Mouse (Mus musculus): ENCODE results near the gene Acan. TPM values are rescaled to one million over a fixed set of nuclear protein-coding genes. Genes with fewer than 3 reads are reported as not detected.

Gene Acan
- polyA plus RNA-seq, 1 experiment from 2014 or later, result 0.09 TPM

GRCm38 (mm10) chr7:79147931-79148653 is 94.8 kb downstream of the Acan start:
- Histone ChIP-seq H3K36me3 (ENCODE audit: control insufficient read depth, insufficient read depth, low read length) (no peaks in the 10 kb centered on the region), H3K9me3 (ENCODE audit: control insufficient read depth, low read length) (no peaks in the 10 kb centered on the region), H3K4me1 (ENCODE audit: control insufficient read depth, insufficient read depth, low read length) (0 out of 2 replicates have a peak, but pooled peaks cover 10% of the 10 kb centered on the region), H3K4me2 (ENCODE audit: low read length) (peak overlapping the region; percentile 82), H3K27me3 (ENCODE audit: control insufficient read depth, insufficient read depth, low read length) (no peaks in the 10 kb centered on the region), H3K9ac (replicated peaks; ENCODE audit: low read length) (no peak overlapping the region; the same call in 1 of the 2 replicates), H3K27ac (replicated peaks; ENCODE audit: low read depth, low read length) (no peak overlapping the region), H3K4me3 (replicated peaks; ENCODE audit: low read depth, low read length) (peak overlapping the region; percentile 47)
- ATAC-seq (ENCODE audit: low FRiP score, low TSS enrichment), result no peak
- 2% methylated on average over 20 of the region's 20 CpGs for WGBS
- peak; percentile 36 for DNase-seq

- Histone ChIP-seq H3K27ac (replicated peaks; ENCODE audit: low read depth, low read length) (no peak within 1 kb of the TSS), H3K4me3 (replicated peaks; ENCODE audit: low read depth, low read length) (peak within 1 kb of the TSS; percentile 47), H3K36me3 (ENCODE audit: control insufficient read depth, insufficient read depth, low read length) (no peaks in the 10 kb centered on the region), H3K27me3 (ENCODE audit: control insufficient read depth, insufficient read depth, low read length) (no peaks in the 10 kb centered on the region), H3K4me1 (ENCODE audit: control insufficient read depth, insufficient read depth, low read length) (0 out of 2 replicates have a peak, but pooled peaks cover 10% of the 10 kb centered on the region), H3K9ac (replicated peaks; ENCODE audit: low read length) (peak within 1 kb of the TSS; percentile 51), H3K9me3 (ENCODE audit: control insufficient read depth, low read length) (no peaks in the 10 kb centered on the region), H3K4me2 (ENCODE audit: low read length) (peak within 1 kb of the TSS; percentile 82)
- ATAC-seq (ENCODE audit: low FRiP score, low TSS enrichment) (peak; percentile 90), DNase-seq (peak; percentile 87)
- under 1% methylated on average over 39 of the region's 39 CpGs for WGBS
Observed at GRCm38 (mm10) chr7:79148711-79149266, 95.5 kb downstream of the Acan start, which contains the start of gene Mfge8. Mfge8 (minus strand) TSS chr7:79149060.

- Histone ChIP-seq H3K36me3 (ENCODE audit: control insufficient read depth, insufficient read depth, low read length) (no peaks in the 10 kb centered on the region), H3K4me2 (ENCODE audit: low read length) (peak overlapping the region; percentile 82; the same call in 1 of the 2 replicates), H3K4me1 (ENCODE audit: control insufficient read depth, insufficient read depth, low read length) (0 out of 2 replicates have a peak, but pooled peaks cover 10% of the 10 kb centered on the region), H3K4me3 (replicated peaks; ENCODE audit: low read depth, low read length) (no peak overlapping the region), H3K9ac (replicated peaks; ENCODE audit: low read length) (no peak overlapping the region; the same call in 1 of the 2 replicates), H3K27me3 (ENCODE audit: control insufficient read depth, insufficient read depth, low read length) (no peaks in the 10 kb centered on the region), H3K27ac (replicated peaks; ENCODE audit: low read depth, low read length) (no peak overlapping the region), H3K9me3 (ENCODE audit: control insufficient read depth, low read length) (no peaks in the 10 kb centered on the region)
- WGBS, result 73% methylated on average over 6 of the region's 6 CpGs
- ATAC-seq (ENCODE audit: low FRiP score, low TSS enrichment) (no peak), DNase-seq (no peak)
Observed at GRCm38 (mm10) chr7:79149522-79149921, 96.2 kb downstream of the Acan start.

- ATAC-seq (ENCODE audit: low FRiP score, low TSS enrichment) (no peak), DNase-seq (no peak)
- H3K27ac ChIP-seq (replicated peaks; ENCODE audit: low read depth, low read length), result no peak overlapping the region
- no peaks in the 10 kb centered on the region for H3K27me3 ChIP-seq (ENCODE audit: control insufficient read depth, insufficient read depth, low read length)
- no peak overlapping the region for H3K4me3 ChIP-seq (replicated peaks; ENCODE audit: low read depth, low read length)
- H3K36me3 ChIP-seq (ENCODE audit: control insufficient read depth, insufficient read depth, low read length), result no peaks in the 10 kb centered on the region
- WGBS, result 87% methylated on average over 1 of the region's 1 CpGs
- H3K4me2 ChIP-seq (ENCODE audit: low read length), result no peak overlapping the region
- no peak overlapping the region for H3K9ac ChIP-seq (replicated peaks; ENCODE audit: low read length)
- no peaks in the 10 kb centered on the region for H3K9me3 ChIP-seq (ENCODE audit: control insufficient read depth, low read length)
- H3K4me1 ChIP-seq (ENCODE audit: control insufficient read depth, insufficient read depth, low read length), result no peaks in the 10 kb centered on the region
Observed at GRCm38 (mm10) chr7:79159406-79159805, 106.1 kb downstream of the Acan start.

Other genes starting within 250 kb of the Acan start
- gene Det1, start 206.2 kb upstream of the Acan start, polyA plus RNA-seq (2014; fragmentation: Nextera tagmentation; extraction: Ambion mirVana), result 12.3 and 14.9 TPM in 2 replicates
- gene Aen, start 157.6 kb upstream of the Acan start, polyA plus RNA-seq (2014; fragmentation: Nextera tagmentation; extraction: Ambion mirVana), result 33.7 and 39.1 TPM in 2 replicates
- gene Isg20, start 140.1 kb upstream of the Acan start, polyA plus RNA-seq (2014; fragmentation: Nextera tagmentation; extraction: Ambion mirVana), result 0.36 and 2.5 TPM in 2 replicates
- gene Hapln3, start 77.5 kb downstream of the Acan start, polyA plus RNA-seq (2014; fragmentation: Nextera tagmentation; extraction: Ambion mirVana), result 1.3 and 1.7 TPM in 2 replicates
- gene Mfge8, start 95.6 kb downstream of the Acan start, polyA plus RNA-seq (2014; fragmentation: Nextera tagmentation; extraction: Ambion mirVana), result 93.5 and 112 TPM in 2 replicates
- 17.8 and 21.5 TPM in 2 replicates for gene Abhd2, start 219.7 kb downstream of the Acan start, polyA plus RNA-seq (2014; fragmentation: Nextera tagmentation; extraction: Ambion mirVana)

Measured in midbrain, embryonic 14.5 days (tissue).